Mouse (Mus musculus) brain, embryonic 14.5 days (tissue): ENCODE data around the gene Arxes2.

Source experiments
- CTCF ChIP-seq: fragments of 200-500 bp; IDR thresholded peaks from 2 replicates; pipeline ENCODE4 v1.5.1; 2012; ENCODE audit warnings: inconsistent platforms, mild to moderate bottlenecking, moderate library complexity, borderline replicate concordance; ENCODE audit not compliant: insufficient read depth, insufficient read length; ENCODE audit errors: extremely low read depth
- POLR2A ChIP-seq: fragments of 200-500 bp; IDR thresholded peaks from 2 replicates; pipeline ENCODE4 v1.6.1; 2012; ENCODE audit warnings: mild to moderate bottlenecking, inconsistent platforms, borderline replicate concordance; ENCODE audit not compliant: poor library complexity, insufficient read depth, insufficient read length, severe bottlenecking; ENCODE audit errors: extremely low read depth

DNA sequence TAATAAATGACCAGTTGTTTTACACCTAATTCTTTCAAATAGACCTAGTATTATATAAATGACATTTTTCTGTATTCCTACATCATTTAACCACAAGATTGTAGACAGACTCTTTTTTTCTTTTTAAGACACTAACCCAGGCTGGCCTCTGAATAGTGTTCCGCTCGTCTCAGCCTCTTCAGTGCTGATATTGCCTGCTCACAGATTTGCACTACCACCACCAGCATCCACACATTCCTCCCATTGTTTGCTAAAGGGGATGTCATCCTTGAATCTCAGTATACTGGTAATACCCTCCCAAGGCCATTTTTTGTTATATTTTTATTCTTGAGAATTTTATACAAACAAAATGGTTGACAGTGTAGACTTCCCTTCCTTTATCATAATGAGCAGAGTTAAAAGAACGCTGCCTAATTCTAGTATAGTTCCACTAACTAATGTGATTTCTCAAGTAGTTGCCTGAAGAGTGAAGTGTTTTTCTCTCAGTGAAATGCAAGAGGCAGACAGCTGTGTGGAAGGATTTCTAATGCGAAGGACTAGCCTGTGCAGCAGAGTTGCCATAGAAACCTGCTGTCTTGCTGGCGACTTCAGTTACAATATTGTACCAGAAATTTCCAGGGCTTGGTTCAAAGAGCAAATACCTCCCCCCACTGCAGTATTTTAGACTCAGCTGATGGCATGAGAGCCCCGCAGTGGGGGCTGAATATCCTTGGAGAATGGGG is 8.9 kb upstream of the Arxes2 start:
- TF ChIP-seq CTCF (no peak), POLR2A (no peak)
